Mouse (Mus musculus) hindbrain, postnatal 0 days (tissue): ENCODE results near the gene Kalrn. TPM values are rescaled to one million over a fixed set of nuclear protein-coding genes. Genes with fewer than 3 reads are reported as not detected.

Experiments used
- ATAC-seq: fragments of 200-750 bp; cut with Nextera tagmentation; 2 replicates; pipeline ENCODE4 v1.8.0; 2017; ENCODE audit warnings: mild to moderate bottlenecking, moderate TSS enrichment, moderate library complexity
- DNase-seq: peaks from one replicate; pipeline ENCODE4 v3.0.0-alpha.2; 2015; ENCODE audit warnings: low spot score
- H3K27ac ChIP-seq: fragments of 300-500 bp; sonication (generic); 2 replicates; pipeline ENCODE4 v1.5.1; 2014; ENCODE audit warnings: mild to moderate bottlenecking
- H3K27me3 ChIP-seq: fragments of 300-500 bp; sonication (generic); 2 replicates; pipeline ENCODE4 v1.6.1; 2014; ENCODE audit warnings: low read length, mixed read lengths; ENCODE audit not compliant: insufficient read depth
- H3K36me3 ChIP-seq: fragments of 300-500 bp; sonication (generic); 2 replicates; pipeline ENCODE4 v1.6.1; 2014; ENCODE audit warnings: low read length, mixed read lengths; ENCODE audit not compliant: insufficient read depth
- H3K4me1 ChIP-seq: fragments of 300-500 bp; sonication (generic); 2 replicates; pipeline ENCODE4 v1.6.1; 2014; ENCODE audit warnings: antibody characterized with exemption, low read length, mixed read lengths; ENCODE audit not compliant: insufficient read depth
- H3K4me2 ChIP-seq: fragments of 300-500 bp; sonication (generic); 2 replicates; pipeline ENCODE4 v1.6.1; 2014; ENCODE audit warnings: low read depth, mild to moderate bottlenecking, low read length, moderate library complexity, mixed read lengths
- H3K4me3 ChIP-seq: fragments of 300-500 bp; sonication (generic); 2 replicates; pipeline ENCODE4 v1.5.1; 2014; ENCODE audit warnings: low read length
- H3K9ac ChIP-seq: fragments of 300-500 bp; sonication (generic); replicated peaks from 2 replicates; pipeline ENCODE4 v1.6.1; 2014; ENCODE audit warnings: mild to moderate bottlenecking, low read length, moderate library complexity, mixed read lengths
- H3K9me3 ChIP-seq: fragments of 300-500 bp; sonication (generic); 2 replicates; pipeline ENCODE4 v1.6.1; 2016; ENCODE audit warnings: low read length, mixed read lengths
- CTCF ChIP-seq: IDR thresholded peaks from 2 replicates; pipeline ENCODE4 v1.5.1; 2016; ENCODE audit warnings: antibody characterized with exemption, control low read depth, low read depth
- WGBS: fragments of 180-500 bp; shearing (Covaris S2); extraction: QIAGEN DNeasy Blood & Tissue Kit; methylation state at CpG from one replicate; pipeline ENCODE4 v1.1.7; 2014; 5-methylcytosine and 5-hydroxymethylcytosine counted together
- polyA plus RNA-seq: library from polyadenylated mRNA; unstranded; fragments of >200 nt; fragmentation: Nextera tagmentation; extraction: Ambion mirVana; gene quantifications from 2 replicates; pipeline ENCODE4 v1.2.1, GENCODE M21; 2015
- total RNA-seq: library from RNA; depleted of rRNA; stranded (reverse); fragments of >200 nt; gene quantifications from 2 replicates; pipeline ENCODE4 v1.2.3, GENCODE M21; 2014

Gene Kalrn
- total and polyA plus RNA-seq, 2 experiments from 2014 or later: 17.0 to 107 TPM

- DNase-seq (no peak), ATAC-seq (peak; percentile 28; the same call in 1 of the 2 replicates)
- Histone ChIP-seq H3K27me3 (no peaks in the 10 kb centered on the region), H3K4me2 (peak overlapping the region; percentile 93), H3K9me3 (no peaks in the 10 kb centered on the region), H3K4me1 (0 out of 2 replicates have a peak, but pooled peaks cover 3% of the 10 kb centered on the region), H3K4me3 (peak overlapping the region; percentile 88), H3K27ac (peak overlapping the region; percentile 67), H3K9ac (peak overlapping the region; percentile 78), H3K36me3 (0 out of 2 replicates have a peak, but pooled peaks cover 4% of the 10 kb centered on the region)
- WGBS: 64% methylated on average over 2 of the region's 2 CpGs
- TF ChIP-seq CTCF: no peak
Observed at GRCm38 (mm10) chr16:33967283-33967640, 606.1 kb downstream of the Kalrn start.

GRCm38 (mm10) chr16:33966538-33967282 is 606.6 kb downstream of the Kalrn start, which contains the start of gene Umps:
TSS of gene Umps (minus strand) at chr16:33967038.
- DNase-seq: peak; percentile 94
- TF ChIP-seq CTCF: no peak
- peak within 1 kb of the TSS; percentile 88 for H3K4me3 ChIP-seq

GRCm38 (mm10) chr16:33965878-33966537 is 607.3 kb downstream of the Kalrn start:
- peaks cover 15% of the 10 kb centered on the region for H3K36me3 ChIP-seq
- peak overlapping the region; percentile 93 for H3K4me2 ChIP-seq
- DNase-seq (no peak), ATAC-seq (peak; percentile 1; the same call in 1 of the 2 replicates)
- TF ChIP-seq CTCF: no peak
- no peaks in the 10 kb centered on the region for H3K9me3 ChIP-seq
- H3K4me1 ChIP-seq: 0 out of 2 replicates have a peak, but pooled peaks cover 3% of the 10 kb centered on the region
- H3K27me3 ChIP-seq: no peaks in the 10 kb centered on the region
- H3K4me3 ChIP-seq: peak overlapping the region; percentile 88
- 14% methylated on average over 15 of the region's 15 CpGs for WGBS
- peak overlapping the region; percentile 67; the same call in 1 of the 2 replicates for H3K27ac ChIP-seq
- peak overlapping the region; percentile 78 for H3K9ac ChIP-seq

More at GRCm38 (mm10) chr16:33966538-33967282, 606.6 kb downstream of the Kalrn start, which contains the start of gene Umps:
- H3K4me1 ChIP-seq: 0 out of 2 replicates have a peak, but pooled peaks cover 3% of the 10 kb centered on the region
- peak within 1 kb of the TSS; percentile 93 for H3K4me2 ChIP-seq
- H3K36me3 ChIP-seq: peaks cover 8% of the 10 kb centered on the region; the same call in 1 of the 2 replicates
- H3K27me3 ChIP-seq: no peaks in the 10 kb centered on the region
- ATAC-seq: peak; percentile 97
- H3K9me3 ChIP-seq: no peaks in the 10 kb centered on the region
- peak within 1 kb of the TSS; percentile 67 for H3K27ac ChIP-seq
- 1% methylated on average over 44 of the region's 44 CpGs for WGBS
- peak within 1 kb of the TSS; percentile 78 for H3K9ac ChIP-seq

GRCm38 (mm10) chr16:33963509-33963908 is 609.8 kb downstream of the Kalrn start:
- no peak overlapping the region for H3K4me3 ChIP-seq
- no peak overlapping the region for H3K27ac ChIP-seq
- H3K36me3 ChIP-seq: peaks cover 30% of the 10 kb centered on the region
- no peak overlapping the region for H3K9ac ChIP-seq
- DNase-seq (no peak), ATAC-seq (no peak)
- H3K4me1 ChIP-seq: 0 out of 2 replicates have a peak, but pooled peaks cover 3% of the 10 kb centered on the region
- no peak overlapping the region for H3K4me2 ChIP-seq
- TF ChIP-seq CTCF: no peak
- no peaks in the 10 kb centered on the region for H3K27me3 ChIP-seq
- H3K9me3 ChIP-seq: no peaks in the 10 kb centered on the region
- 92% methylated on average over 6 of the region's 6 CpGs for WGBS

- Histone ChIP-seq H3K9ac (no peak overlapping the region), H3K4me1 (no peaks in the 10 kb centered on the region), H3K27ac (no peak overlapping the region), H3K9me3 (no peaks in the 10 kb centered on the region), H3K36me3 (peaks cover 42% of the 10 kb centered on the region), H3K4me3 (no peak overlapping the region), H3K4me2 (no peak overlapping the region), H3K27me3 (no peaks in the 10 kb centered on the region)
- TF ChIP-seq CTCF: no peak
- no peak for ATAC-seq
- WGBS: 97% methylated on average over 1 of the region's 1 CpGs
- no peak for DNase-seq
Observed at GRCm38 (mm10) chr16:33954793-33955192, 618.5 kb downstream of the Kalrn start.

- Histone ChIP-seq H3K4me3 (no peak overlapping the region), H3K9me3 (no peaks in the 10 kb centered on the region), H3K4me1 (no peaks in the 10 kb centered on the region), H3K27ac (no peak overlapping the region), H3K27me3 (no peaks in the 10 kb centered on the region), H3K4me2 (no peak overlapping the region), H3K36me3 (peaks cover 36% of the 10 kb centered on the region), H3K9ac (no peak overlapping the region)
- ATAC-seq: no peak
- TF ChIP-seq CTCF: no peak
- no peak for DNase-seq
- 87% methylated on average over 4 of the region's 4 CpGs for WGBS
Observed at GRCm38 (mm10) chr16:33953008-33953407, 620.3 kb downstream of the Kalrn start.
